Mouse (Mus musculus) C2C12 (cell line): ENCODE data around the gene Trmt61a. TPM values are rescaled to one million over a fixed set of nuclear protein-coding genes. Genes with fewer than 3 reads are reported as not detected.
"Not testable (repeated sequence)": the region's sequence is repeated elsewhere in the genome, so short reads cannot be mapped to it uniquely, and the experiment has no call there.

ENCODE experiments used
- H3K27me3 ChIP-seq: one replicate; pipeline ENCODE4 v1.6.1; 2011; ENCODE audit not compliant: control insufficient read depth, insufficient read depth, insufficient read length
- H3K36me3 ChIP-seq: one replicate; pipeline ENCODE4 v1.6.1; 2011; ENCODE audit not compliant: control insufficient read depth, insufficient read depth
- H3K4me3 ChIP-seq: one replicate; pipeline ENCODE4 v1.5.1; 2011; ENCODE audit warnings: mild to moderate bottlenecking, control low read depth; ENCODE audit not compliant: poor library complexity, insufficient read depth, severe bottlenecking
- H3K79me2 ChIP-seq: one replicate; pipeline ENCODE4 v1.6.1; 2011; ENCODE audit not compliant: control insufficient read depth, insufficient read depth
- H3K79me3 ChIP-seq: one replicate; pipeline ENCODE4 v1.6.1; 2011; ENCODE audit warnings: low read depth, control low read depth
- H3ac ChIP-seq: one replicate; pipeline ENCODE3; 2011; ENCODE audit warnings: low read depth; ENCODE audit not compliant: control insufficient read depth, insufficient read length
- CEBPB ChIP-seq: IDR thresholded peaks from one replicate; pipeline ENCODE4 v1.6.1; 2011; ENCODE audit warnings: low read depth, mild to moderate bottlenecking, control low read depth, moderate library complexity
- CTCF ChIP-seq: IDR thresholded peaks from one replicate; pipeline ENCODE4 v1.5.1; 2011; ENCODE audit not compliant: control insufficient read depth, insufficient read depth, insufficient read length
- FOSL1 ChIP-seq: IDR thresholded peaks from one replicate; pipeline ENCODE4 v1.8.0; 2011; ENCODE audit warnings: mild to moderate bottlenecking, low read length; ENCODE audit not compliant: poor library complexity, insufficient read depth, severe bottlenecking
- MAX ChIP-seq: IDR thresholded peaks from one replicate; pipeline ENCODE4 v1.6.1; 2011; ENCODE audit warnings: mild to moderate bottlenecking, control low read depth
- MYOD1 ChIP-seq: IDR thresholded peaks from one replicate; pipeline ENCODE4 v1.6.1; 2011; ENCODE audit warnings: low read depth; ENCODE audit not compliant: control insufficient read depth, insufficient read length
- MYOG ChIP-seq: IDR thresholded peaks from one replicate; pipeline ENCODE4 v1.6.1; 2011; ENCODE audit not compliant: control insufficient read depth, insufficient read length; ENCODE audit errors: extremely low read depth
- USF1 ChIP-seq: IDR thresholded peaks from one replicate; pipeline ENCODE4 v1.6.1; 2011; ENCODE audit warnings: low read depth, mild to moderate bottlenecking, control low read depth, moderate library complexity
- polyA plus RNA-seq: library from polyadenylated mRNA; unstranded; fragments of >200 nt; fragmentation: generic; extraction: Trizol; gene quantifications from one replicate; pipeline ENCODE4 v1.2.1, GENCODE M21; 2012; ENCODE audit warnings: missing spikeins

Trmt61a gene
- polyA plus RNA-seq, 1 experiment = 32.1 TPM

- Histone ChIP-seq H3K4me3 (no peak overlapping the region), H3K36me3 (peaks cover 22% of the 10 kb centered on the region), H3K79me3 (peaks cover 19% of the 10 kb centered on the region), H3K27me3 (no peaks in the 10 kb centered on the region), H3ac (no peak overlapping the region), H3K79me2 (peaks cover 33% of the 10 kb centered on the region)
- TF ChIP-seq FOSL1 = no peak
- no peak for TF ChIP-seq CTCF
- TF ChIP-seq USF1 = no peak
- TF ChIP-seq MYOD1 = no peak
- no peak for TF ChIP-seq MYOG
- TF ChIP-seq CEBPB = no peak
- no peak for TF ChIP-seq MAX
Observed at GRCm38 (mm10) chr12:111708181-111708580, 30.3 kb downstream of the Trmt61a start.

- peaks cover 52% of the 10 kb centered on the region for H3K79me2 ChIP-seq
- no peak overlapping the region for H3K4me3 ChIP-seq
- H3ac ChIP-seq = no peak overlapping the region
- no peaks in the 10 kb centered on the region for H3K27me3 ChIP-seq
- peaks cover 27% of the 10 kb centered on the region for H3K79me3 ChIP-seq
- peaks cover 22% of the 10 kb centered on the region for H3K36me3 ChIP-seq
- TF ChIP-seq MAX (no peak), FOSL1 (no peak), USF1 (no peak), MYOG (no peak), CTCF (no peak), MYOD1 (no peak), CEBPB (no peak)
Observed at GRCm38 (mm10) chr12:111710091-111710490, 32.2 kb downstream of the Trmt61a start.

- TF ChIP-seq MYOD1 (no peak), MAX (no peak), CTCF (no peak), USF1 (no peak), MYOG (no peak), FOSL1 (no peak), CEBPB (no peak)
Observed at GRCm38 (mm10) chr12:111712476-111712875, 34.6 kb downstream of the Trmt61a start.

GRCm38 (mm10) chr12:111713004-111713651 is 35.2 kb downstream of the Trmt61a start, which contains the start of the genes Bag5 and Apopt1:
TSS of gene Bag5 (minus strand) at chr12:111713257.
TSS of gene Apopt1 (plus strand) at chr12:111713261.
- Histone ChIP-seq H3K79me2 (peaks cover 66% of the 10 kb centered on the region), H3K27me3 (no peaks in the 10 kb centered on the region), H3ac (peak within 1 kb of the TSS; percentile 87), H3K36me3 (peaks cover 22% of the 10 kb centered on the region), H3K79me3 (peaks cover 33% of the 10 kb centered on the region), H3K4me3 (peak within 1 kb of the TSS; percentile 86)
- no peak for TF ChIP-seq MYOG
- TF ChIP-seq CEBPB = no peak
- TF ChIP-seq CTCF = peak; percentile 8

More at GRCm38 (mm10) chr12:111712476-111712875, 34.6 kb downstream of the Trmt61a start:
- H3K36me3 ChIP-seq = peaks cover 22% of the 10 kb centered on the region
- peak overlapping the region; percentile 87 for H3ac ChIP-seq
- H3K79me2 ChIP-seq = peaks cover 66% of the 10 kb centered on the region
- H3K79me3 ChIP-seq = peaks cover 33% of the 10 kb centered on the region
- no peaks in the 10 kb centered on the region for H3K27me3 ChIP-seq
- peak overlapping the region; percentile 86 for H3K4me3 ChIP-seq

GRCm38 (mm10) chr12:111713880-111714279 is 36.0 kb downstream of the Trmt61a start:
- H3ac ChIP-seq, H3K4me3 ChIP-seq, H3K27me3 ChIP-seq: not testable (repeated sequence)
- H3K36me3 ChIP-seq = peaks cover 19% of the 10 kb centered on the region
- peaks cover 66% of the 10 kb centered on the region for H3K79me2 ChIP-seq
- peaks cover 33% of the 10 kb centered on the region for H3K79me3 ChIP-seq

- H3K79me2 ChIP-seq = peaks cover 49% of the 10 kb centered on the region
- peaks cover 21% of the 10 kb centered on the region for H3K79me3 ChIP-seq
- TF ChIP-seq MYOD1 = no peak
- TF ChIP-seq CTCF = no peak
- no peak for TF ChIP-seq USF1
- TF ChIP-seq MAX = no peak
- no peak overlapping the region for H3K4me3 ChIP-seq
- H3K36me3 ChIP-seq = no peaks in the 10 kb centered on the region
- no peak overlapping the region for H3ac ChIP-seq
- H3K27me3 ChIP-seq = no peaks in the 10 kb centered on the region
Observed at GRCm38 (mm10) chr12:111716505-111716904, 38.6 kb downstream of the Trmt61a start.
